Mouse (Mus musculus): ENCODE data around the gene Tmem219. TPM values are rescaled to one million over a fixed set of nuclear protein-coding genes. Genes with fewer than 3 reads are reported as not detected.

Gene Tmem219
- total RNA-seq, 4 experiments from 2014 or later, result 10.3 to 13.1 (median 12.6) TPM

DNA sequence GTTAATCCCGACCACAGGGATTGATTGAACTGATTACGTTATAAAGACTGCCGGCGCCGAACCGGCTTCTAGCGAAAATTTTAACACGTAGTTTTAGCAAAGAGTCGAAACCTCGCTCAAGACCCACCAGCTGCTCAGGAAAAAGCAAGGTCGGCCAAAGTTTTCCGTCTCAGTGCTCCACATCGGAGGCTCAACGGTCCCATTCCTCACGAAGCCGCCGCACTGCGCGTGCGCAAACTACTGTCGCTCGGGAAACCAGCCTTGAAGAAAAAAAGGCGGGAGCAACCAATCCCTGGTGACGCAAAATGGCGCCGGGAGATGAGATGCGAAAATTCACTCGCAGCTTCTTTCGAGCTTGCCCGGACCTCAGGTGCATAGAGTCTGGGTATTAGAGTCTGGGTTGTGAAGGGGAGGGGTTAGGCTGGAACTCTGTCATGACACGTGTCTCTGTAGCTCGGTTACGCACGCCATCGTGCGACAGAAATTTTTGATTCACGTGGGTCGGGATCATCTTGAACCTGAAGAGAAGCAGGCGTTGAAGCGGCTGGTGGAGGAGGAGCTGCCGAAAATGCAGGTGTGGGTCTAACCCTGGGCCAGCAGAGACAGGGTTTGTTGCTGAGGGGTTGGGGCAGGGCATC lies 60.5 kb downstream of the Tmem219 start, which contains the start of gene Ino80e:
Ino80e (minus strand) TSS at position 231 of the 638 bp plus-strand sequence.
- peak; percentile 94 for DNase-seq (ENCODE audit: low spot score)

DNA sequence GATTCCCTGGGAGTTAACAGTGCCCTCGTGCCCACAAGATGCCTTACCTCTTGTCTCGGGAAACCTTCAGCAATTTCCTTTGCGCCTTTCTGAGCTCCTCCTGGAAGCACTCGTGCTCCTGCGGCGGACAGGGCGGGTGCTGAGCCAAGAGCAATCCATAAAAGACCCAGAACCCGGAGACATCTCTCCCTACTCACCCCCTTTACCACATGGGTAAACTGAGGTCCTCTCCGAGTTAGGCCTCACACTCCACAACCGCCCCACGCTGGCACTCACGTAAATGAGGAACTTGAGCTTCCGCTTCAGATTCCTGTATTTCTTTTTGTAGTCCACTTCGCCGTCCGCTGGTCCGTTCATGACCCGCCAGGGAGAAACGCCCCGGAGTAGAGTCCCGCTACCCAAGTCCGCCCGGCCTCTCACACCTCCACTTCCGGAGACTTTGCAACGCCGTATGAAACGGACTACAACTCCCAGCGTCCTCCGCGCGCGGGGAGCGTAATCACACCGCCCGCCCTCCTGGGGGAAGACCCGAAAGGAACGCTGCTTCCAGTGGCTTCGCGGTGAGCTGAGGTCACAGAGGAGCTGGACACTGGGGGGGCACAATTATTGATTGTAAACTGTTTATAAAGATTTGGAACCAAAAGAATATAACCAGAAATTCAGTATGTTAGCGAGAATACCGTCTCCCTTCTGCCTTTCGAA lies 61.1 kb downstream of the Tmem219 start, which contains the start of gene Hirip3:
Hirip3 (plus strand) TSS at position 544 of the 702 bp plus-strand sequence.
- peak; percentile 96 for DNase-seq (ENCODE audit: low spot score)

DNA sequence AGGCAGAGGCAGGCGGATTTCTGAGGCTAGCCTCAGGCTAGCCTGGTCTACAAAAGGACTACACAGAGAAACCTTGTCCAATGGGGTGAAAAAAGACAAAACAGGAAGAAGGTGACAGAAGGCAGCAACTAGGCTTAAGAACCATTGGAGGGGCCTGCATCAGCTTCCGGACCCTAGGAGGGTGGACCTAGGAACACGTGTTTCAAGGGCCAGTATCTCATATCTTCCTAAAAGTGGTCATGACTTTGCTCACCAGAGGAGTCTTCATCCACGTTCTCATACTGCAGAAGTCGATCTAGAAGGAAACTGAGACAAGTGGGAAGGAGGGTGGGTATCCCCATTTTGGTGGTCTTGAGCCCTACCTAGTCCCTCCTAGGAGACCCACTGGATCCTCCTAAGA lies 61.7 kb downstream of the Tmem219 start:
- no peak for DNase-seq (ENCODE audit: low spot score)

DNA sequence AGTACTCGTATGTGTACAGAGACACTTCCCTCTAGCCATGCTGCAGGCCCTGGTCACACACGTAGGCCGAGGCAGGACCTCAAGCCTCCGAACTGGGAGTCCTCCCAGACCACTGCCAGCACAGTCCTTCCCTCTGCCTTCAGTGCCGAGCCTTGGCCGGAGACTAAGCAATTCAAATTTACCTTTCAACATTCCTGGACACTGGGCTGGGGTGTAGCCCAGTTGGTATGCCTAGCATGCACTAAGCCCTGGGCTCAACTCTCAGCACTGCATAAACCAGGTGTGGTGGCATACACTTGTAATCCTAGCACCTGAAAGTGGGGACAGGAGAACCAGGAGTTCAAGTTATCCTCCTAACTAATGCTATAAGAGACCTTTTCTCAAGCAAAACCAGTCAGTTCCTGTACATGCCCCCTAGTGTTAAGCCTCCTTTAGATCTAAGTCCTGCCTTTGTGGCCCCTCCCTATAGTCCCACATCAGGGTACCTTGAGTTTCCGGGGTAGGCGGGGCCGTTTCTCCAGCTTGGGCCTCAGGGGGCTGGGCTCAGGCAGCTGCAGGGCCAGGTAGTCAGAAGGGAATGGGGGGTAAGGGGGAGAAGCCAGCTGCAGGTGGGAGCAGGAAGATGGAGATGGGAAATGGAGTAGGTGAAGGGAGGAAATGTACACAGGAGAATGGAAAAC lies 65.8 kb downstream of the Tmem219 start:
- no peak for DNase-seq (ENCODE audit: low spot score)

DNA sequence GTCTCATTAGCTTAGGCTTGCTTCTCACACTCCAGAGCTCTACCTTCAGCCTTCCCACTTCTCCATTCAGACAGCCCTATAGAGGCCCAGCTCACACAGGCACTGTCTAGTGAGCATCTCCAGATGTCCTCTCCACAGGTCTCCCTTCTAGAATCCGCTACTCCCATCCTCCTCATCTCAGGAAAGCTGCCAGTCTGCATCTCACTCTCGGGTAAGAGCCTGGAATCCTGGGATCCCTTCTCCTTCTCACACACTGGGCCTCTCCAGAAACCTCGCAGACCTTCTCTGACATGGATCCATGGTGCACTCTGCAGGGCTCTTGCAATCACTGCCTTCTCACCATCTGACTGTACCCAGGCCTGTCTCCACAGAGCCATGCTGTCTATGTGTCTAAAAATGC lies 67.1 kb downstream of the Tmem219 start:
- no peak for DNase-seq (ENCODE audit: low spot score)

DNA sequence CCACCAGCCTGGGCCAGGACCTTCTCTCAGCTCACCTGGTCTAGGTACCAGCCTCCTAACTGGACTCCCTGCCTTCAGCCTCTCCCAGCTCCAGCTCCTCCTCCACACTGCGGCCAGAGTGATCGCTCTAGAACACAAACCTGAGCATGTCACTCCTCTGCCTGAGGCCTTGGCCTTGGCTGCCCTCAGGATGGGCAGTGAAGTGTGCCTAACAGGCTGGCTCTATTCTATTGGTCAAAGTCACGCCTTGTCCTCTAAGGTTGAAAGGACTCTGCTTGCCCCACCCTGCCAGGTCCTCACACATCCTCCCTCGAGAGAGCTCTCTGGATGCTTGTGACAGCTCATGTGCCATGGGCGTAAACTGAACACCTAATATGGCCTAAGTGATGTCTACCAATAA lies 69.3 kb downstream of the Tmem219 start:
- no peak for DNase-seq (ENCODE audit: low spot score)

DNA sequence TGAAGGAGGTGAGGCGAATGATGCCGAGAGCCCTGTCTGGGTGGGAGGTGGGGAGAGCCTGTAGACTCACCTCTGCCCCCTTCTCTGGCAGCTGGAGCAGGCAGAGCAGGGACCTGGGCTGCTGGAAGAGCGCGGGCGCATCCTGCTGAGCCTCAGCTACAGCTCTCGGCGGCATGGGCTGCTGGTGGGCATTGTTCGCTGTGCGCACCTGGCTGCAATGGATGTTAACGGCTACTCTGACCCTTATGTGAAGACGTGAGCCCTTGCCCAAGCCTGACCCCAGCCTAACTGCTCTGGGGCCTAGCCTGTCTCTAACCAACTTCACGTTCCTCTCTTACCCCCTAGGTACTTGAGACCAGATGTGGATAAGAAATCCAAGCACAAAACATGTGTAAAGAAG lies 71.5 kb downstream of the Tmem219 start:
- DNase-seq (ENCODE audit: low spot score), result no peak

DNA sequence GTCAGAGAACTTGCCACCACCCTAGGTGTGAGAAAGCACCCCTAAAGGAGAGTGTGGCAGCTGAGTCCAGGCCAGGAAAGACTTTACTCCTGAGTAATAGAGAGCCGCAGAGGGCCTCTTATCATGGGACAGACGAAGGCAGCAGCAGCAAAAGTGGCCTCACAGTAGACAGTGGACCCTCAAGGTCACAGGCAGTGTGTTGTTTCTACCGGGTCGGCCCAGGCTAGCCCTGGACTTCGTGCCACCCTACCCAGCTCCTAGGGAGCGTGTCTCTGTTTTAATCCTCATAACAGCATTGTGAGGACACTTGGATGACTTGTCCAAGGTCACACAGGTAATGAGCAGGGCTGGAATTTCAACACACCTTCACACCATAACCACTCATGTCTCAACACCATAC lies 72.6 kb downstream of the Tmem219 start:
- no peak for DNase-seq (ENCODE audit: low spot score)

DNA sequence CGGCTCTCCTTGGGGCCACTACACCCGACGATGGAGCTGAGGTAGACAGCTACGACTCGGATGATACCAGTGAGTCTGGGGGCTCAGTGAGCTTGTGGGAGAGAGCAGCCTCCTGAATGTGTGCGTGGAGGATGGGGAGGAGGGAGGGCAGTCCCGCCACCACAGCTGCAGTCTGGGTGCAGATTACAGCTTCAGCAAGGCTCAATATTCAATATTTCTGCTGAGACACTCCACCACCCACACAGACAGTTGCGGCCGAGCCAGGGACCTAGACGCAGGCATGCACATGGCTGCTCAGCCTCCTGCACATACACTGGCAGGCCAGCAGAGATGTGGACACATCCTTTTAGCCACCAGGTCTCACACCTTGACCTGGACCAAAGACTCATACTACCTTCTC lies 73.9 kb downstream of the Tmem219 start:
- DNase-seq (ENCODE audit: low spot score), result no peak

DNA sequence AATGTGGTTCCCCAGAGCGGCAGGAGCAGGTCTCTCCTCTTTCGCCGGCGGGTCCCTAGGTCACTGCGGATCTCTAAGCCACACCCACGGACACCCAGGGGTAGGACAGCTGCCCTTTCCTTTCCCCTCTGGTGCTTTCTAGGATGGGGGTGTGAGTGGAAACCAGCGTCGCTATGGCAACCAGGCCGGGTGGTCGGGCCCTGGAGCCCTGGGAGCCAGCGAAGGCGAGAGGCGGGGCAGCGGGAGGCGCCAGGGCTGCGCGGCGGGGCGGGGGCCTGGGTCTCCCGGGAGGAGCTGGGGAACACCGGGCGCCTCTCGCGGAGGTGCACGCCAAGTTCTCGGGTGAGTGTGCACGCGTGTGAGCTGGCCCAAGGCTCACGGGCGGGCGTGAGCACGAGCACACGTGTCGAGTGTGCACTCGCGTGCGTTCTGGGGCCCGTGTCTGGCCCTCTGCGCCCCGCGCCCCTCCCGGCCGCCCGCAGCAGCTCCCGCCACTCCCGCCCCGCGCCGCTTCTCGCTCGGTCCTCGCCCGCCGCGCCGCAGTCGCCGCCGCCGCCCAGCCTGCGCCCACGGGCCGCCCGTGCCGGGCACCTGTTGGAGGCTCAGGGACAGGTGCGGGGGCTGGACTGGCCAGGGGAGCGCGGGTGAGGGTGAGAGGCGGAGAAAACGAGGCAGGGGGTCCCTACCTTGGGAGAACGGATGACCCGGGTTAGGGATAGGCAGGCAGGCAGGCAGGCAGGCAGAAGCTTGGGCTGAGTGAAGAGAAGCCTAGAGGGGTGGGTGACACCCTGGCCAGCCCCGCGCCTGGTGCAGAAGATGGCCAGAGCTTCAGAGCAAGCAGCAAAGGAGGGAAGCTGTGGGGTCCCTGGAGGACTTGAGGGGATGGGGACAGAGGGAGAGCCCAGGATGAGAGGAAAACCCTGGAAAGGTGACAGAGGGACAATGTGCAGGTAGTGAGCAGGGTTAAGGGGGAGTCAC lies 75.0 kb downstream of the Tmem219 start:
- DNase-seq (ENCODE audit: low spot score), result no peak

DNA sequence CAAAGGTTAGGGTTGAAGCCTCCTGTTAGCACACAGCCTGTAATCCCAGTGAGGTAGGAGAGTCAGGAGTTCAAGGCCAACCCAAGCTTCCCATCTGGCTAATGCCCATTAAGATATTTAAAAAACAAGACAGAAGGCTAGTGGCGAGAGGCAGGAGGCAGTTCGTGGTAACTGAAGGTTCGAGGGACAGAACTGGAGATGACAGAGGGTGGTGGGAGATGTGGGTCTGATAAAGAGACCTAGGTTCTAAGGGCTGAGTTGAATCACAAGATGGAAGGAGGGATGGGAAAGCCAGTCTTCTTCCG lies 75.6 kb downstream of the Tmem219 start, which contains the start of gene Doc2a:
Doc2a (plus strand) TSS at position 301 of the 305 bp plus-strand sequence.
- no peak for DNase-seq (ENCODE audit: low spot score)

DNA sequence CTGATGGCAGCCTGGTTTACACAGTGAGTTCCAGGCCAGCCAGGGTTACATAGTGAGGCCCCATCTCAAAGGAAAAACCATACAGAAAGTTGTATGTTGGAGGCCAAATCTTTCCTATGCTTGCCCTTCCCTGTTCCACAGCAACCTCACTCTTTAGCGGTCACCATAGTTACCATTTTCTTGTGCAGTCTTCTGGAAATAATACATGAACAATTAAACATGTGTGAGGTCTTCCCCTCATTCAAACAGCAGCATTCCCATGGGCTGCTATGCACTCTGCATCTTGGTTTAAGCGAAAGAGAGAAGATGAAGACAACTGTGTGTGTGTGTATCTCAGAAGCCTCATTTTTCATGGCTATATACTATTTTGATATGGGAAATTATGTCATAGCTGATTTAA lies 77.2 kb downstream of the Tmem219 start:
- DNase-seq (ENCODE audit: low spot score), result no peak

DNA sequence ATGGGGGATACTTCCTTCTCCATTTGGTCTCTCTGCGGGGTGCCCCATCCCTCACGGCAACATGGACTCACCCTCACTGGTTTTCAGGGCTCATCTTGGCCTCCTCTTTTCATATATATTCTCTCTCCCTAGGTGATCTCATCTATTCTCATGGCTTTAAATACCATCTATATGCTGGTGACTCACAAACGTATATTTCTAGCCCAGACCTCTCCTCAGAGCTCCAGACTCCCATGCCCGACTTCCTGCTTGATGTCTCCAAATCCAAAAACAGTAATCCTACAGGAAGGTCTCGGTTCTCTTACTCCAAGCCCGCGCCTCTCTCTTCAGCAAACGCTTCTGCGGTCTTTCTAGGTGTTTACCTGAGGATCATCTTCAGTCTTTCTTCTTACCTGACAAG lies 79.4 kb downstream of the Tmem219 start:
- no peak for DNase-seq (ENCODE audit: low spot score)

Other genes with a start within 250 kb of the Tmem219 start
- 10 to 100 TPM; 18.6 to 38.7 (median 31.5) TPM for gene Sult1a1, start 246.5 kb downstream of the Tmem219 start, total RNA-seq (2022)
- 10 to 100 TPM; 52.4 to 70.4 (median 56.4) TPM for gene Bola2, start 227.5 kb downstream of the Tmem219 start, total RNA-seq (2022)
- 1 to 10 TPM; 3.2 to 6.2 (median 5.4) TPM for gene Slx1b, start 227.1 kb downstream of the Tmem219 start, total RNA-seq (2022)
- 10 to 100 TPM in 1 of 4 experiments, 1 to 10 TPM in 3; 4.9 to 10.0 (median 6.2) TPM for gene Coro1a, start 215.1 kb downstream of the Tmem219 start, total RNA-seq (2022)
- 10 to 100 TPM; 46.5 to 52.3 (median 50.4) TPM for gene Mapk3, start 163.3 kb downstream of the Tmem219 start, total RNA-seq (2022)
- gene Gdpd3, start 156.6 kb downstream of the Tmem219 start, total RNA-seq (2022), result 1 to 10 TPM; 1.3 to 2.2 (median 1.8) TPM
- 10 to 100 TPM; 46.6 to 99.6 (median 72.6) TPM for gene Ypel3, start 146.0 kb downstream of the Tmem219 start, total RNA-seq (2022)
- gene Tbx6, start 141.4 kb downstream of the Tmem219 start, total RNA-seq (2022), result under 1 TPM; 0.40 to 0.49 (median 0.42) TPM
- gene Ppp4c, start 130.4 kb downstream of the Tmem219 start, total RNA-seq (2022), result 10 to 100 TPM; 32.7 to 36.8 (median 34.5) TPM
- 10 to 100 TPM in 1 of 4 experiments, 1 to 10 TPM in 3; 6.9 to 10.1 (median 8.0) TPM for gene Fam57b, start 125.2 kb downstream of the Tmem219 start, total RNA-seq (2022)
- gene 4930451I11Rik, start 91.3 kb downstream of the Tmem219 start, total RNA-seq (2022), result not detected
- gene Doc2a, start 75.5 kb downstream of the Tmem219 start, total RNA-seq (2022), result not detected
- 1 to 10 TPM; 4.8 to 9.6 (median 6.4) TPM for gene Hirip3, start 60.9 kb downstream of the Tmem219 start, total RNA-seq (2022)
- 10 to 100 TPM; 18.3 to 23.9 (median 21.3) TPM for gene Ino80e, start 60.5 kb downstream of the Tmem219 start, total RNA-seq (2022)
- gene Taok2, start 38.2 kb downstream of the Tmem219 start, total RNA-seq (2022), result 10 to 100 TPM; 35.8 to 40.4 (median 38.5) TPM
- 1 to 10 TPM; 6.6 to 9.3 (median 7.3) TPM for gene Kctd13, start 6.0 kb upstream of the Tmem219 start, total RNA-seq (2022)
- gene Asphd1, start 26.7 kb upstream of the Tmem219 start, total RNA-seq (2022), result under 1 TPM in 1 of 4 experiments, not detected in 3; 0.19 TPM
- gene Sez6l2, start 27.6 kb upstream of the Tmem219 start, total RNA-seq (2022), result 1 to 10 TPM; 2.6 to 7.2 (median 6.4) TPM
- gene Cdipt, start 53.0 kb upstream of the Tmem219 start, total RNA-seq (2022), result 10 to 100 TPM; 45.9 to 53.7 (median 50.7) TPM
- gene Cdiptos, start 53.2 kb upstream of the Tmem219 start, total RNA-seq (2022), result under 1 TPM in 3 of 4 experiments, not detected in 1; 0.37 to 0.60 (median 0.43) TPM
- gene Mvp, start 91.7 kb upstream of the Tmem219 start, total RNA-seq (2022), result 10 to 100 TPM; 59.3 to 81.8 (median 73.5) TPM
- not detected for gene Pagr1b, start 93.6 kb upstream of the Tmem219 start, total RNA-seq (2022)
- 10 to 100 TPM in 2 of 4 experiments, 1 to 10 TPM in 2; 8.3 to 22.2 (median 10.5) TPM for gene Pagr1a, start 94.4 kb upstream of the Tmem219 start, total RNA-seq (2022)
- 10 to 100 TPM; 28.1 to 33.3 (median 31.4) TPM for gene Gm42742, start 98.2 kb upstream of the Tmem219 start, total RNA-seq (2022)
- gene Prrt2, start 98.3 kb upstream of the Tmem219 start, total RNA-seq (2022), result 1 to 10 TPM in 1 of 4 experiments, under 1 TPM in 1, not detected in 2; 0.87 to 1.1 TPM
- gene Maz, start 104.1 kb upstream of the Tmem219 start, total RNA-seq (2022), result 10 to 100 TPM; 48.5 to 55.9 (median 54.8) TPM
- gene Kif22, start 119.6 kb upstream of the Tmem219 start, total RNA-seq (2022), result 1 to 10 TPM in 3 of 4 experiments, not detected in 1; 1.2 to 2.2 (median 1.6) TPM
- not detected for gene Zg16, start 164.4 kb upstream of the Tmem219 start, total RNA-seq (2022)
- gene AI467606, start 168.4 kb upstream of the Tmem219 start, total RNA-seq (2022), result 1 to 10 TPM; 1.2 to 2.9 (median 1.3) TPM
- gene Qprt, start 199.3 kb upstream of the Tmem219 start, total RNA-seq (2022), result not detected
- gene Spn, start 214.9 kb upstream of the Tmem219 start, total RNA-seq (2022), result under 1 TPM; 0.38 to 0.57 (median 0.46) TPM